Mouse (Mus musculus) heart, postnatal 0 days (tissue): ENCODE data around the gene Ahcyl2. TPM values are rescaled to one million over a fixed set of nuclear protein-coding genes. Genes with fewer than 3 reads are reported as not detected.

Source experiments
- ATAC-seq: fragments of 200-750 bp; cut with Nextera tagmentation; 2 replicates; pipeline ENCODE4 v1.8.0; 2017; ENCODE audit warnings: low read depth, moderate number of reproducible peaks, moderate library complexity; ENCODE audit not compliant: insufficient read depth
- DNase-seq: peaks from one replicate; pipeline ENCODE4 v3.0.0-alpha.2; 2016; ENCODE audit warnings: low spot score
- H3K27ac ChIP-seq: fragments of 300-500 bp; sonication (generic); 2 replicates; pipeline ENCODE4 v1.5.1; 2014; ENCODE audit warnings: low read depth, mild to moderate bottlenecking
- H3K27me3 ChIP-seq: fragments of 300-500 bp; sonication (generic); 2 replicates; pipeline ENCODE4 v1.6.1; 2014; ENCODE audit warnings: low read length, mixed read lengths; ENCODE audit not compliant: control insufficient read depth, insufficient read depth
- H3K36me3 ChIP-seq: fragments of 300-500 bp; sonication (generic); replicated peaks from 2 replicates; pipeline ENCODE4 v1.6.1; 2014; ENCODE audit warnings: low read length, mixed read lengths; ENCODE audit not compliant: control insufficient read depth, insufficient read depth
- H3K4me1 ChIP-seq: fragments of 300-500 bp; sonication (generic); 2 replicates; pipeline ENCODE4 v1.6.1; 2014; ENCODE audit warnings: antibody characterized with exemption; ENCODE audit not compliant: control insufficient read depth, insufficient read depth
- H3K4me2 ChIP-seq: fragments of 300-500 bp; sonication (generic); 2 replicates; pipeline ENCODE4 v1.6.1; 2014; ENCODE audit warnings: low read depth, mild to moderate bottlenecking, low read length, moderate library complexity
- H3K4me3 ChIP-seq: fragments of 300-500 bp; sonication (generic); 2 replicates; pipeline ENCODE4 v1.5.1; 2014; ENCODE audit warnings: low read depth, low read length
- H3K9ac ChIP-seq: fragments of 300-500 bp; sonication (generic); replicated peaks from 2 replicates; pipeline ENCODE4 v1.6.1; 2014; ENCODE audit warnings: low read depth, low read length, mixed read lengths
- H3K9me3 ChIP-seq: fragments of 300-500 bp; sonication (generic); replicated peaks from 2 replicates; pipeline ENCODE4 v1.6.1; 2016; ENCODE audit warnings: low read length; ENCODE audit not compliant: control insufficient read depth
- CTCF ChIP-seq: IDR thresholded peaks from 2 replicates; pipeline ENCODE4 v1.5.1; 2016; ENCODE audit warnings: antibody characterized with exemption, control low read depth, low read depth
- EP300 ChIP-seq: IDR thresholded peaks from 2 replicates; pipeline ENCODE4 v1.6.1; 2016; ENCODE audit warnings: antibody characterized with exemption, low read depth
- WGBS: fragments of 180-500 bp; shearing (Covaris S2); extraction: QIAGEN DNeasy Blood & Tissue Kit; methylation state at CpG from one replicate; pipeline ENCODE4 v1.1.7; 2014; 5-methylcytosine and 5-hydroxymethylcytosine counted together
- polyA plus RNA-seq: library from polyadenylated mRNA; unstranded; fragments of >200 nt; fragmentation: Nextera tagmentation; extraction: Ambion mirVana; gene quantifications from 2 replicates; pipeline ENCODE4 v1.2.1, GENCODE M21; 2015
- total RNA-seq: library from RNA; depleted of rRNA; stranded (reverse); fragments of >200 nt; gene quantifications from 2 replicates; pipeline ENCODE4 v1.2.3, GENCODE M21; 2014; ENCODE audit warnings: low replicate concordance

Gene Ahcyl2
- total and polyA plus RNA-seq, 2 experiments from 2014 or later, result 3.4 to 31.6 TPM

DNA sequence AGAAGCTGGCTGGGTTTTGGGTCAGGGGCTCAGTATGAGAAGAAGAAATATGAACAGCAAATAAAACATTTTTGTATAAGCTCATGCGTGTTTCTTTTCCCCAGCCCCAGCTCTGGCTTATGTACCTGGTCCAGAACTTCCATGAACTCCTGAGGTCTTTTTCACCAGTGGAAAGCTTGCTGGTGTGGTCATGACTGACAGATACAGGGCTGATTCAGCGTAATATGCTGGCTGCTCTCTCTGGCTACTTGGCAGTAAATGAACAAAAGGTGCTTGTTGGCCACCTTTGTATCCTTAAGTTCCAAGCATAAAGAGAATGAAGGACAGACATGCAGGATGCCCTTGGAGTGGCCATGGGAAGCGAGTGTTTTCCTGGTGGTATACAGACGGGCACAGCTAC, 6.5 kb upstream of the Ahcyl2 start:
- H3K36me3 ChIP-seq, result peaks cover 34% of the 10 kb centered on the region
- 91% methylated on average over 4 of the region's 4 CpGs for WGBS
- H3K27me3 ChIP-seq, result no peaks in the 10 kb centered on the region
- no peak overlapping the region for H3K27ac ChIP-seq
- DNase-seq (no peak), ATAC-seq (no peak)
- H3K9ac ChIP-seq, result no peak overlapping the region
- no peaks in the 10 kb centered on the region for H3K9me3 ChIP-seq
- no peaks in the 10 kb centered on the region for H3K4me1 ChIP-seq
- no peak overlapping the region for H3K4me3 ChIP-seq
- no peak for TF ChIP-seq EP300
- no peak for TF ChIP-seq CTCF
- no peak overlapping the region for H3K4me2 ChIP-seq

DNA sequence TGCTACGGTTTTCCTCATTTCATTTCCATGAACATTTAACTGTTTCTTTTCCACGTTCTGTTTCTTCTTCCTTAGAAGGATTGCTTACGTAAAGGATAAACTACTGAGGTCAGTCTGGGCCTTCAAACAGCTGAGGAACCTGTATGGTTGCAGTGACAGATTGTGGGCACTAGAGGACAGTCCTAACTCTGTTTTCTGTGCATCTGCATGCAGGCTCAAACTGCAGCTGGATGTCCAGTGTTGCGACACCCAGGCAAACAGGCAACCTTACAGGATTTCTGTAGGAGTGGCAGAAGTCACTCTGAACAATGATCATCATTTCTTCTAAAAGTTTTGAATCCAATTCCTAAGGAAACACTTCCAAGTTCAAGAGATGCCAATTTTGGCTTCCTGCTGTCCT, 5.3 kb upstream of the Ahcyl2 start:
- Histone ChIP-seq H3K4me1 (no peaks in the 10 kb centered on the region), H3K36me3 (peaks cover 22% of the 10 kb centered on the region), H3K9me3 (no peaks in the 10 kb centered on the region), H3K4me2 (no peak overlapping the region), H3K4me3 (no peak overlapping the region), H3K27me3 (no peaks in the 10 kb centered on the region), H3K27ac (no peak overlapping the region), H3K9ac (no peak overlapping the region)
- ATAC-seq (no peak), DNase-seq (peak; percentile 19)
- 61% methylated on average over 4 of the region's 4 CpGs for WGBS
- peak; percentile 62 for TF ChIP-seq CTCF
- no peak for TF ChIP-seq EP300

DNA sequence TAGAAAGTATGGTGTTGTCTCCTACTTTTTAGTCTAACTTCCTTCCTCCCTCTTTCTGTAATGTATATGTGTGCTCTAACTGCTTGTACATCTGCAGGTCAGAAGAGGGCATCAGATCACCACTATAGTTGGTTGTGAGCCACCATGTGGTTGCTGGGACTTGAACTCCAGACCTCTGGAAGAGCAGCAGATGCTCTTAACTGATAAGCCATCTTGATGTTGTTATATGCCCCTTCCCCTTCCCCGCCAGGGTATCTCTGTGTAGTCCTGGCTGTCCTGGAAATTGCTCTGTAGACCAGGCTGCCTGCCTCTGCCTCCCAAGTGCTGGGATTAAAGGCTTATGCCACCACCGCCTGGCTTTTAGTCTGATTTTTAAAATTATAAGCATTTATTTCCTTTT, 937 bp upstream of the Ahcyl2 start:
- WGBS, result 81% methylated on average over 2 of the region's 2 CpGs

GRCm38 (mm10) chr6:29768791-29769441, 1.1 kb downstream of the Ahcyl2 start:
- Histone ChIP-seq H3K9me3 (no peaks in the 10 kb centered on the region), H3K9ac (peak overlapping the region; percentile 69), H3K4me3 (peak overlapping the region; percentile 82), H3K36me3 (no peaks in the 10 kb centered on the region), H3K4me2 (peak overlapping the region; percentile 80), H3K27ac (peak overlapping the region; percentile 91), H3K27me3 (no peaks in the 10 kb centered on the region), H3K4me1 (0 out of 2 replicates have a peak, but pooled peaks cover 6% of the 10 kb centered on the region)
- ATAC-seq (peak; percentile 22), DNase-seq (peak; percentile 31)
- under 1% methylated on average over 47 of the region's 50 CpGs for WGBS
- no peak for TF ChIP-seq EP300
- TF ChIP-seq CTCF, result no peak

More for the DNA sequence above, 937 bp upstream of the Ahcyl2 start:
- TF ChIP-seq EP300, result no peak
- no peak for TF ChIP-seq CTCF
- ATAC-seq (no peak), DNase-seq (no peak)
- Histone ChIP-seq H3K4me1 (0 out of 2 replicates have a peak, but pooled peaks cover 6% of the 10 kb centered on the region), H3K4me3 (no peak overlapping the region), H3K9me3 (no peaks in the 10 kb centered on the region), H3K27ac (no peak overlapping the region), H3K4me2 (no peak overlapping the region), H3K27me3 (no peaks in the 10 kb centered on the region), H3K36me3 (no peaks in the 10 kb centered on the region), H3K9ac (no peak overlapping the region)

DNA sequence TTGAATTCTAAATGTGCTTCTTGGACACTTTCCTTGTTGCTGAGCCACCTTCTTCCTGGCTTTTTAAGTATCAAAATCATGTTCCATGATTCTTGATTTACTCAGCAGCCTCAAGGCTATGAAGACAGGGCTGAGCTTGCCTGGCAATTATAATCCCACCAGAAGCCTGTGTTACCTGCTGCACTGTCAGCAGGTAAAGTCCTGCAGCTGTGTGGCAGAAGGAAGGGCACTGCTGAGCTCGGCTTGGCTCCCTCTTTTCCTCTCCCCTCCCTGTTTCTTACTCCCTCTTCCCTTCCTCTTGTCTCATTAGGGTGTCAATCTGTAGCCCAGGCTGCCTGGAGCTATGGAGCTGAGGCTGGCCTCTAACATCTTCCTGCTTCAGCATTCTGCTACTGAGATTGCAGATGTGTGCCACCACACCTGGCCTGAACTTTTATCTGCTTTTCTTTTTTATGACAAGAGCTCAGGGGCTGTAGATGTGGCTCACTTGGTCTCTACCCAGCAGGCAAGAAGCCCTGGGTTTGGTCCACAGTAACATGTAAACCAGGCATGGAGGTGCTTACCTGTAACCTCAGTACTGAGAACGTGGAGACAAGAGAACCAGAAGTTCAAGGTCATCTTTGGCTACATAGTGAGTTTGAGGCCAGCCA, 3.0 kb downstream of the Ahcyl2 start:
- WGBS, result 62% methylated on average over 2 of the region's 2 CpGs
- Histone ChIP-seq H3K9ac (no peak overlapping the region), H3K27ac (no peak overlapping the region), H3K9me3 (no peaks in the 10 kb centered on the region), H3K4me1 (0 out of 2 replicates have a peak, but pooled peaks cover 6% of the 10 kb centered on the region), H3K27me3 (no peaks in the 10 kb centered on the region), H3K4me3 (no peak overlapping the region), H3K4me2 (no peak overlapping the region), H3K36me3 (no peaks in the 10 kb centered on the region)
- TF ChIP-seq EP300 (no peak), CTCF (no peak)
- DNase-seq, result no peak
- ATAC-seq, result no peak
